Mouse (Mus musculus): ENCODE measurements at regions not wholly inside any gene's neighbourhood (a gene's known extent, or its start where the extent isn't known, plus 50 kb on each side); places are given as distances from the start of the nearest gene placed in this dataset.

GRCm38 (mm10) chr1:122351530-122351929 is 783.7 kb upstream of the Ddx18 start:
- no peak for TF ChIP-seq CTCF (IDR thresholded peaks at IDR 0.05; ENCODE audit: extremely low read depth, insufficient read depth, low read length)
- no peak for TF ChIP-seq POLR2A (IDR thresholded peaks at IDR 0.05; ENCODE audit: extremely low read depth, insufficient read depth, low read length)

Data from cortical plate, adult 2 months (tissue).